Mouse (Mus musculus): ENCODE data around the gene Gngt1.

DNA sequence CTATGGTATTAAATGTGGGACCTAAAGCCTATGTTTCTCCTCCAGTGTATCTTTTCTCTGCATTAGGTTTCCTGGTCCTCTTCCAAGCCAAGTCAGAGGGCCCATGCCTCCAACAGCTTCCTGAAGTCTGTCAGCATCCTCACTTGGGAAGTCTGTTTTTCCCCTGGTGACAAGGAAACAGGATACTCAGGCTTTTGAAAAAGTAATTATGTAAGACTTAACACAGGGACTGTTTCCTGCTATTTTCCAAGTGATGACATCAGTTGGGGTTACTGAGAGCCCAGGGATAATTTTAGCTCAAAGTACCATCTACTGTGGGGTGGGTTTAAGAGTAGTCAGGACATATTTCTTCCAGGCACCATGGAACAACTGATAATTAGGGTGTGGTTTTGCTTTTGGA is 16.0 kb downstream of the Gngt1 start:
- TF ChIP-seq CTCF (conservative IDR thresholded peaks at IDR 0.05; ENCODE audit: insufficient read depth, insufficient read length, low read depth, low read length) (no peak), POLR2A (IDR thresholded peaks at IDR 0.05; ENCODE audit: low read depth, low read length) (no peak)

Data from kidney, adult 2 months (tissue).